Comparison of ENCODE assay signal across 16 mouse cellular contexts in genomic region chr12:66470243-66470863, GRCm38 (mm10).
DNase-seq lines count a peak whose midpoint lies in the region; ATAC-seq lines count a peak whose summit lies in the region.
"Had no signal": no experiment of that assay in that cellular context is flagged by ENCODE, and none has a peak within 500 bp of the region (broad histone marks: within the 10 kb centered on the region; RNA-seq: fewer than 3 reads in every experiment).

No protein-coding gene starts in this region.

- peak; percentile 82 for ATAC-seq in forebrain, embryonic 12.5 days (ENCODE audit: low FRiP score)
- peak; percentile 79; the same call in 1 of the 2 replicates for ATAC-seq in hindbrain, embryonic 15.5 days (ENCODE audit: low FRiP score, low read depth)
- ATAC-seq in neural tube, embryonic 12.5 days (ENCODE audit: low FRiP score, low read depth), result peak; percentile 88

- H3K9ac ChIP-seq in forebrain, embryonic 12.5 days, result no peak overlapping the region
- no peak overlapping the region for H3K9ac ChIP-seq in hindbrain, embryonic 15.5 days
- H3K9ac ChIP-seq in neural tube, embryonic 12.5 days, result no peak overlapping the region
- H3K9ac ChIP-seq: heart, embryonic 12.5 days; kidney, embryonic 15.5 days; limb, embryonic 13.5 days; stomach, embryonic 15.5 days had no signal

- no peaks in the 10 kb centered on the region for H3K36me3 ChIP-seq in forebrain, embryonic 12.5 days (replicated peaks)
- H3K36me3 ChIP-seq in hindbrain, embryonic 15.5 days, result no peaks in the 10 kb centered on the region
- H3K36me3 ChIP-seq in neural tube, embryonic 12.5 days, result no peaks in the 10 kb centered on the region
- H3K36me3 ChIP-seq: heart, embryonic 12.5 days; kidney, embryonic 15.5 days; limb, embryonic 13.5 days; stomach, embryonic 15.5 days had no signal

- H3K4me2 ChIP-seq in forebrain, embryonic 12.5 days, result peak overlapping the region; percentile 35
- H3K4me2 ChIP-seq in hindbrain, embryonic 15.5 days, result 0 out of 2 replicates have a peak overlapping the region, but pooled peaks have one; percentile 4
- peak overlapping the region; percentile 44 for H3K4me2 ChIP-seq in neural tube, embryonic 12.5 days (replicated peaks)
- H3K4me2 ChIP-seq: heart, embryonic 12.5 days; kidney, embryonic 15.5 days; limb, embryonic 13.5 days; stomach, embryonic 15.5 days had no signal

- no peaks in the 10 kb centered on the region for H3K27me3 ChIP-seq in forebrain, embryonic 12.5 days
- H3K27me3 ChIP-seq in hindbrain, embryonic 15.5 days, result no peaks in the 10 kb centered on the region
- no peaks in the 10 kb centered on the region for H3K27me3 ChIP-seq in neural tube, embryonic 12.5 days (replicated peaks)
- H3K27me3 ChIP-seq: heart, embryonic 12.5 days; kidney, embryonic 15.5 days; limb, embryonic 13.5 days; stomach, embryonic 15.5 days had no signal

- intact Hi-C loops in gastrocnemius, postnatal 14 days (cut with DNase I; ENCODE audit: low total_unique reads), result no loop called here

- 25% methylated on average over 8 of the region's 8 CpGs for WGBS in forebrain, embryonic 12.5 days
- 30% methylated on average over 8 of the region's 8 CpGs for WGBS in hindbrain, embryonic 15.5 days
- WGBS in neural tube, embryonic 12.5 days, result 28% methylated on average over 8 of the region's 8 CpGs

- no peak overlapping the region for H3K4me3 ChIP-seq in forebrain, embryonic 12.5 days (replicated peaks)
- no peak overlapping the region for H3K4me3 ChIP-seq in hindbrain, embryonic 15.5 days
- H3K4me3 ChIP-seq in neural tube, embryonic 12.5 days, result no peak overlapping the region
- H3K4me3 ChIP-seq: heart, embryonic 12.5 days; kidney, embryonic 15.5 days; limb, embryonic 13.5 days; stomach, embryonic 15.5 days had no signal

- peaks cover 8% of the 10 kb centered on the region for H3K4me1 ChIP-seq in forebrain, embryonic 12.5 days
- 0 out of 2 replicates have a peak, but pooled peaks cover 7% of the 10 kb centered on the region for H3K4me1 ChIP-seq in hindbrain, embryonic 15.5 days (replicated peaks)
- no peaks in the 10 kb centered on the region for H3K4me1 ChIP-seq in neural tube, embryonic 12.5 days
- H3K4me1 ChIP-seq: heart, embryonic 12.5 days; kidney, embryonic 15.5 days; limb, embryonic 13.5 days; stomach, embryonic 15.5 days had no signal

- H3K27ac ChIP-seq in forebrain, embryonic 12.5 days, result peak overlapping the region; percentile 33; the same call in 1 of the 2 replicates
- H3K27ac ChIP-seq in hindbrain, embryonic 15.5 days (replicated peaks), result peak overlapping the region; percentile 58
- no peak overlapping the region for H3K27ac ChIP-seq in neural tube, embryonic 12.5 days
- H3K27ac ChIP-seq: kidney, embryonic 15.5 days; limb, embryonic 13.5 days; stomach, embryonic 15.5 days had no signal

- peak; percentile 28 for DNase-seq in embryo, embryonic 10.5 days (ENCODE audit: low spot score)
- DNase-seq in embryo, embryonic 10 days (ENCODE audit: low spot score), result no peak
- no peak for DNase-seq in lung, postnatal 4 days
- no peak for DNase-seq in kidney, postnatal 36 days
- no peak for DNase-seq in gastrocnemius, postnatal 14 days
- DNase-seq: adrenal gland, postnatal 25 days; cerebellum, adult 18-20 months; gastrocnemius, postnatal 10 days; lung, adult 18-20 months had no signal

- H3K9me3 ChIP-seq in forebrain, embryonic 12.5 days, result no peaks in the 10 kb centered on the region
- no peaks in the 10 kb centered on the region for H3K9me3 ChIP-seq in hindbrain, embryonic 15.5 days
- H3K9me3 ChIP-seq in neural tube, embryonic 12.5 days, result no peaks in the 10 kb centered on the region
- H3K9me3 ChIP-seq: heart, embryonic 12.5 days; kidney, embryonic 15.5 days; limb, embryonic 13.5 days; stomach, embryonic 15.5 days had no signal
